Mouse (Mus musculus) testis, adult 2 months (tissue): ENCODE data around the gene Ankdd1b.

Experiments
- CTCF ChIP-seq: fragments of 200-500 bp; IDR thresholded peaks from 2 replicates; pipeline ENCODE4 v1.5.1; 2012; ENCODE audit warnings: low read depth, mild to moderate bottlenecking, inconsistent platforms, low read length, moderate library complexity; ENCODE audit not compliant: control insufficient read depth, insufficient read depth, insufficient replicate concordance
- POLR2A ChIP-seq: fragments of 200-500 bp; IDR thresholded peaks from 2 replicates; pipeline ENCODE4 v1.6.1; 2012; ENCODE audit warnings: low read depth, mild to moderate bottlenecking, inconsistent platforms, low read length, moderate library complexity; ENCODE audit not compliant: control insufficient read depth

DNA sequence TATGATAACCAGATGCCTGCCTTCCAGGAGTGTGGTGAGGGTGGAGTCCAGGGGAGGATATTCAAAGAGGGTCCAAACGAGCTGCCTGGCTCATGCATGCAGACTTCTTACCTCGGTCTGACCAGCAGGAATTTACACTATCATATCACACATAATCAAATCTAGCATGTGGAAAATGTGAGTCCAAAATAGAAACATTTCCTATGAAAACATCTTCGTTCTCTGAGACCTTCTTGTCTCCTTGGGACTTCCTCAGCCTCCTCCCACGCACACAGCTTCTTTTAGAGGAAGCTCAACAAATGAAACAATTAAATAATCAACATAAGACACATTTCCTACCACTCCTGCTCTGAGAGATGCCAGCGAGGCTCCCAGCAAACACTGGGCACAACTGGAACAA is 40.9 kb upstream of the Ankdd1b start:
- no peak for TF ChIP-seq POLR2A
- no peak for TF ChIP-seq CTCF
